Mouse (Mus musculus): ENCODE data around the gene Vmn1r55. TPM values are rescaled to one million over a fixed set of nuclear protein-coding genes. Genes with fewer than 3 reads are reported as not detected.
"Not testable (repeated sequence)": the region's sequence is repeated elsewhere in the genome, so short reads cannot be mapped to it uniquely, and the experiment has no call there.

Gene Vmn1r55
- not detected in 2 replicates for polyA plus RNA-seq (2012; rRNA removed)

- not testable (repeated sequence) for DNase-seq (ENCODE audit: low read depth)
Observed at GRCm38 (mm10) chr7:5149570-5149969, at the start of gene Vmn1r55. Vmn1r55 (minus strand) TSS chr7:5149670.

DNA sequence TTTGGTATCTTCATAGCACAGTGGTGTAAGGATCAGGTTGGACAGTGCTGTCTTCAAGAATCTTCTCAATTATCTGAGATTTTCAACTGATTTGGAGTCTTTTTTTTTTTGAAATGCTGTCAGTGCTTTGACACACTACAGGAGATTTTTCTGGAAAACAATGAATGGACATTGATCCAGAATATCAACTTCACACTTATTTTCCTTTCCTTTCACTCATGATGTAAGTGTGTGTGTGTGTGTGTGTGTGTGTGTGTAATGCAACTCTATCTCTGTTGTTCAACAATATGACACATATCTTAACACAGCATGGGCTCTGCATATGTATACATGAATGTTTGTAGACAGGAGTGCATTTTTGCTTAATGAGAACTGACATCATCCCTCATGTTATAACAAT lies 47.2 kb upstream of the Vmn1r55 start, which contains the start of gene Vmn1r56:
TSS of gene Vmn1r56 (minus strand) at position 101 of the 400 bp plus-strand sequence.
- DNase-seq (ENCODE audit: low read depth) = not testable (repeated sequence)

DNA sequence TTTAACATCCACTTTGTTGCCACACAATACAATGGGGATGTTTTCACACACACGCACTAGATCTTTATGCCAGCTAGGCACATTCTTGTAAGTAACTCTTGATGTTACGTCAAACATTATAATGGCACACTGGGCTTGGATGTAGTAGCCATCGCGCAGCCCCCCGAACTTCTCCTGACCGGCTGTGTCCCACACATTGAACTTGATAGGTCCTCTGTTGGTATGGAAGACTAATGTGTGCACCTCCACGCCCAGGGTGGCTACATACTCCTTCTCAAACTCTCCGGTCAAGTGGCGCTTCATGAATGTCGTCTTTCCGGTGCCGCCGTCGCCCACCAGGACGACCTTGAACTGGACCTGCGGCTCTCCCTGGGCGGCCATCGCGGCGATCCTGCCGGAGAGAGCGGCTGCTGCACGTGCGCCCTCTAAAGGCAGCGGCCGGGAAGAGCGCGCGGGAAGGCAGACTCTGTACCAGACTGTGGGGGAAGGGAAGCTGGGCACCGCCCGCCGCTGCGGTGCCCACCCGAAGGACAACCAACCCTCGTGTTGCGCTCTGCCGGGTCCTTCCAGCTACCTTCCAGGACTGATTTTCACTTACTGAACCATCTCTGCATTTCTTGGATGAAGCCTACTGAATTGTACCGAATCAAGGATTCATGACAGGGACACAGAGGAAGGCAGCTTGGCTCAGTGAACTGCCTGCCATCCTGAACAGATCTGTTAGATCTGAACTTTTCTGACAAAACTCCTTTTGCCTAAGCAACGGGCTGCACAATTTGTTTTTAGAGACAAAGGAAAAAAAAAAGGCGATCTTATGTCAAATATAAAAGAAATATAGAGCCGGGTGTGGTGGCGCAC lies 23.7 kb downstream of the Vmn1r55 start, which contains the start of gene Rasl2-9:
TSS of gene Rasl2-9 (minus strand) at position 402 of the 858 bp plus-strand sequence.
- DNase-seq (ENCODE audit: low read depth) = no peak

GRCm38 (mm10) chr7:5125078-5125477 lies 24.4 kb downstream of the Vmn1r55 start:
- DNase-seq (ENCODE audit: low read depth) = no peak

- DNase-seq (ENCODE audit: low read depth) = no peak
Observed at GRCm38 (mm10) chr7:5116850-5117249, 32.6 kb downstream of the Vmn1r55 start, which contains the start of gene Rfpl4. Rfpl4 (minus strand) TSS chr7:5116950.

DNA sequence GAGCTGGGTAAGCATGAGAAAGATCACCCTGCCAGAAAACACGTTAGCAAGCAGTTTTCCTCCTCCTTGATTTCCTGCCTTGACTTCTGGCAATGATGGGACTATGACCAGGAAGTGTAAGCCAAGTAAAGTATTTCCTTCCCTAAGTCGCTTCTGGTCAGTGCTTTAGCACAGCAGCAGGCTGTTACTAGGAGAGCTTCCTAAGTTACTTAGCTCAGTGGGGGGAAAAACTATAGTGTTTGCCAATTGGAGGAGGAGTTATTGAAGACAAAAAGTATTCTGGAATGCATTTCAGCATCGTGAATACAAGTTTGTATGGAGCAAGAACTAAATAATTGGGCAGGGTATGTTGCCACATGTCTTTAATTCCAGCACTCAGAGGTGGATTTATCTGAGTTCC lies 36.8 kb downstream of the Vmn1r55 start:
- no peak for DNase-seq (ENCODE audit: low read depth)

- DNase-seq (ENCODE audit: low read depth) = no peak
Observed at GRCm38 (mm10) chr7:5109301-5109700, 40.2 kb downstream of the Vmn1r55 start.

DNA sequence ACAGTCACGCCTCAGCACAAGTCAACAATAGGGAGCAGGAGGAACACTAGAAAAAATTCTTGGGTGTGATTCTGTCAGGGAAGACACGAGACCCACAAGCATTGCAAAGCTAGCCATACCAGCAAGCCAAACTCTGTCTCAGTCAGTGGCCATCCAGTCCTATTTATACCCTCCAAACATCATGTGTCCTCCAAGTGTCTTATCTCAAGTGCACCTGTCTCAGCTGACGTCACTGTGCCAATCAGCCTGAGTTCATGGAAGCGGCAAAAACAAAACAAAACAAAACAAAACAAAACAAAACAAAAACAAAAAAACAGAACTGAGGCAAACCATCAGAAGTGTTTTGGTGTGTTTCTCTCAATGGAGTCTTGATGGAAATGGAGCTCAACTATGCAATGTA lies 41.2 kb downstream of the Vmn1r55 start:
- DNase-seq (ENCODE audit: low read depth) = no peak

- DNase-seq (ENCODE audit: low read depth) = no peak
Observed at GRCm38 (mm10) chr7:5102564-5102963, 46.9 kb downstream of the Vmn1r55 start.

GRCm38 (mm10) chr7:5101066-5101663 lies 48.3 kb downstream of the Vmn1r55 start:
- no peak for DNase-seq (ENCODE audit: low read depth)

- DNase-seq (ENCODE audit: low read depth) = no peak
Observed at GRCm38 (mm10) chr7:5099796-5100195, 49.7 kb downstream of the Vmn1r55 start.

DNA sequence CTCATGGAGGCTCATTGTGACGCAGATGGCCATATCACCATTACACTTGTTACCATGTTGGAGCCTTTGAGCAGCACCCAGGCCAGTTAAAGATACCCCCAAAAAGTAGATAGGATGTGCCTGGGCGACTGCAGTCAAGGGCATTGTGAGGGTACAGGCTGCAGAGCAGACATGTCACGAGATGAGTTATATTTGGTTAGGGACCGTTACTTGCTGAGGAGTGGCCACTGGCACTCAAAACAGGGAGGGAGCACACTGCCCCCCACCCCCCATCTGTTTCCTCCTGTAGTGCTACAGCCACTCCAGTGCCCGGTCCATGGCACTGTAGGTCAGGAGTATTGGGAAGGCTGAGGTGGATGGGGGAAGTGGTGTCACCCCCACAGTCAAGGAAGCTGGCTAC lies 50.7 kb downstream of the Vmn1r55 start:
- DNase-seq (ENCODE audit: low read depth) = no peak

- no peak for DNase-seq (ENCODE audit: low read depth)
Observed at GRCm38 (mm10) chr7:5092831-5093510, 56.5 kb downstream of the Vmn1r55 start.

DNA sequence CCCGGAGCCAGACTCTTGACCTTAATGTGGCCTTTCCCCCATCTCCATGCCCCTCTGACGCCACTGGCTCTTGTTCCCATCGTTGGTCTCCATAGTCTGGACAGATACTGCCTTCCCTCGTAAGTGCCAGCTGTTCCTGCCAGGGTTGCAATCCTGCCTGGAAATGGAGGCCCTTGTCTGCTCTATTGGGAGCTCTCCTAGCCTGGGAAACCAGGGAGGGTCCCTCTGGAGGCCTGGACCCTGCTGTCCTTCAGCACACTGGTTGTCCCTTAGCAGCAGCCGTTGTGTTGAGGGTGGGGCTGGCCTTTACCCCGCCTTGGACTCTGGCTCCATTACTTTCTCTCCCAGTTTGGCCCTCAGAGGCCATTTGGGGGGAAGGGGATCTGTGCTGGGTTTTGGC lies 57.1 kb downstream of the Vmn1r55 start:
- DNase-seq (ENCODE audit: low read depth) = no peak

DNA sequence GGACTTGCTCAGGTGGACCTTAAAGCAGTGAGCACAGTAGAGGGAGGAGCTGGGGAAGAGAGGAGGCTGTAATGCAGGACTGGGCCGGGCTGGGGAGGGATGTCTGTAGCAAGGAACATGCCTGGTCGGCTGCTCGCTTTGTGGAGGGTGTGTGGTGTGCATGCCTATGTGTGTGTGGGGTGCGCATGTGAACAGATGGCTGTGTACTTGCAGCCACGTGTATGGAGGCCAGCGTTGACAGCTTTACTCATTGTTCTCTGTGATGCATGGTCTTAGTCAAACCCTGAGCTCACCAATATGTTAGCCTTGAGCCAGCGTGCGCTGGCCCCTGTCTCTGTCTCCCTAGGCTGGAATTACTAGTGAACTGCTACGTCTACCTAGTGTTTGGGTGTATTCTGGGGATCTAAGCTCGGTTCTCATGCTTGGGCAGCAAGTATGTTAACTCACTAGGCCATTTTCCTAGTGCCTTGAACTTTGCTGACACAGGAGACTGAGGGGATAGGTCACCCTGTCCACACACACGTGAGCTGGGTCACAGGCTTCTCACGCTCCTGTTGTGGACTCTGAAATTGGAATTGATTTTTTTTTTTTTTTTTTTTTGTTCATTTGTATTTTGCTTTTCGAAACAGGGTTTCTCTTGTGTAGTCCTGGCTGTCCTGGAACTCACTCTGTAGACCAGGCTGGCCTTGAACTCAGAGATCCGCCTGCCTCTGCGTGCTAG lies 58.3 kb downstream of the Vmn1r55 start:
- no peak for DNase-seq (ENCODE audit: low read depth)

DNA sequence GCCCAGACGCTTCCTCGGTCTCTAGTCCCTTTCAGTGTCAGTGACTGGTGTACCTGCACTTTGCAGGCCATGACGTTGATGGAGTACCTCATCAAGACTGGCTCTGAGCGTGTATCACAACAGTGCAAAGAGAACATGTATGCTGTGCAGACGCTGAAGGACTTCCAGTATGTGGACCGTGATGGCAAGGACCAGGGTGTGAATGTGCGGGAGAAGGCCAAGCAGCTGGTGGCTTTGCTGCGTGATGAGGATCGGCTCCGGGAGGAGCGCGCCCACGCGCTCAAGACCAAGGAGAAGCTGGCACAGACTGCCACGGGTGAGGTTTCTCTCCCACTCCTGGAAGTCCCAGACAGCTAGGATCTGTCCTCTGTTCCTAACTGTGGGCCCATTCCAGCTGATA lies 59.6 kb downstream of the Vmn1r55 start:
- DNase-seq (ENCODE audit: low read depth) = no peak

DNA sequence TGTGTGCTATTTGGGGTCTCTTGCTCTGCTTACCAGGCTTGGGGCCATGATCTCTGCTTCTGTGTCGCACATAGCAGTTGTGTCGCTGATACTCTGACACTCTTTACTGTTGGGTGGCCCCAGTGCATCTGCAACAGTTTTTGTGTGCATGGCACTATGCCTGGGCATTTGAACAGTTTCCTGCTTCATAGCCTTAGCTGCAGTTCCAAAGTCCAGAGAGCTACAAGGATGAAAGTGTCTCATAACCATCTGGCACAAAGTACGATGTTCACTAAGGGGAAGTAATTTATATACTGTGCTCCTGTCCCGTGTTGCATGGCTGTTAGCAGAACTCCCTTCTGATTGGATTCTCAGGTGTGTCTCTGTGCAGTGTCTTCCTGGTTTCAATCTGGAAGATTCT lies 61.6 kb downstream of the Vmn1r55 start:
- no peak for DNase-seq (ENCODE audit: low read depth)

GRCm38 (mm10) chr7:5086921-5087440 lies 62.5 kb downstream of the Vmn1r55 start:
- DNase-seq (ENCODE audit: low read depth) = no peak

DNA sequence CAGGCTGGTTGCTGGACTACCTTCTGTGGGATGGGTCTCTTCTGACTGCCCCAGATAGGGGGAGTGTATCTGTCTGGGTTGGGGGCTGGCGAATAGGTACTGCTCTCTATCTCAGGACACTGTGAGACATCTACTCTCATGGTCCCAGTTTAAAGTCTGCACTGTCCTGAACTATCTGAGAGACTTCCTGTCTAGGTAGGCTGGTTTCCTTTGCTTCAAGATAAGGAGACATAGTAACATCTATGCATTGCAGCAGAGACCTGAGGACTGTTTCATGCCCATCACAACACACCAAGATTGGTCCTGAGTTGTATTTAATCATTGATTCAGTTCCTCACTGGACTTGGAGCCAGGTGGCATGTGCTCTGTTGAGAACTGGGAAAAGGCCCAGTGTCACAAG lies 64.0 kb downstream of the Vmn1r55 start:
- DNase-seq (ENCODE audit: low read depth) = no peak

DNA sequence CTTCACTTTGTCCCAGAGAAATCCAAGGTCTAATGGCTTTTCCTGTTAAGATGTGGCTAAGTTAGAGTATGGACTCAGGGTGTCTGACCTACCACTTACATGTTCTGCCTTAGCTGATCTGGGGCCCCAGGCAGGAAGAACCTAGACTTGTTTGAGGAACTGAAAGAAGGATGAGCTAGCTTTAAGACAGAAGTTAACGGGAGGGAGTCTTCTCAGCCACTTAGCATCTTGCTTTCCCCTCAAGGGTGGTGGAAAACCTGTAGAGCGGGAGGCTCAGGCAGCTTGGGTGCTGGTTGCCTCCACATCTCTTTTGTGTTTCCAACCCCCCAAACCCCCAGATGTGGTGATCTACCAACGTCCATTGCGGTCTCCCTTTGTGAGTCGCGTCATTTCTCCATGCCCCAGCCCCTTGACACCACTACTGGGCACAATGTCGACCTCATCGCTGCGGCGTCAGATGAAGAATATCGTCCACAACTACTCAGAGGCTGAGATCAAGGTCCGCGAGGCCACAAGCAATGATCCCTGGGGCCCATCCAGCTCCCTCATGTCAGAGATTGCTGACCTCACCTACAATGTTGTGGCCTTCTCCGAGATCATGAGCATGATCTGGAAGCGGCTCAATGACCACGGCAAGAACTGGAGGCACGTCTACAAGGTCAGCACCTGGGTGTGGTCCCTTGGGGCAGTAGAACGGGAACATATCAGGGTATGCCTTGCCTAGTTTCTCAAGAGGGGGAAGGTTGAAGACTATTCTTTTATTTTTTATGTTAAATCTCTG lies 66.0 kb downstream of the Vmn1r55 start:
- no peak for DNase-seq (ENCODE audit: low read depth)

GRCm38 (mm10) chr7:5081939-5082338 lies 67.5 kb downstream of the Vmn1r55 start:
- DNase-seq (ENCODE audit: low read depth) = no peak
